Mouse (Mus musculus) lung, adult 2 months (tissue): ENCODE data around the gene Tmem160.

Experiments
- CTCF ChIP-seq: fragments of 200-500 bp; IDR thresholded peaks from 2 replicates; pipeline ENCODE4 v1.5.1; 2011; ENCODE audit warnings: mild to moderate bottlenecking, low read length, control low read depth; ENCODE audit not compliant: insufficient read depth
- POLR2A ChIP-seq: fragments of 200-500 bp; IDR thresholded peaks from 2 replicates; pipeline ENCODE4 v1.6.1; 2011; ENCODE audit warnings: low read depth, mild to moderate bottlenecking, control low read depth, low read length, borderline replicate concordance; ENCODE audit errors: extremely low read depth

DNA sequence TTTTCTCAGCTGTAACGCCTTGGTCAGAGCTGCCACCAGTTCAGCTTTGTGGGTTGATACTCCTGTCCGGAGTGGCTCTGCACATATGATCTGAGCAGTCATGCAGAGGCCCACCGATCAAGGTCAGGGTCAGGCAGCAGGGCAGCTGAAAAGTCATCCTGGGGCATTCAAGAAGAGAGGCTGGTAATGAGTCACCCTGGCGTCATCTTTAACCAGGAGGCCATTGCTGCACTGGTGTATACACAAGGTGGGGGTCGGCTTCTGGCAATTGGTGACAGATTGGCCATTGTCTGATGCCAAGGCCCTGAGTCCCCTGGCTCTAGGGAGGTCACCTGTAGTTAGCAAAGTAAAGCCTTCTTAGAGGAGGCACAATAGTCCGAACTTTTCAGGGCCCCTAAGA, 923 bp upstream of the Tmem160 start:
- TF ChIP-seq CTCF (no peak), POLR2A (no peak)
